Mouse (Mus musculus) limb, embryonic 11.5 days (tissue): ENCODE results near the gene Zfp142. TPM values are rescaled to one million over a fixed set of nuclear protein-coding genes. Genes with fewer than 3 reads are reported as not detected.

ENCODE experiments used
- ATAC-seq: fragments of 200-750 bp; cut with Nextera tagmentation; 2 replicates; pipeline ENCODE4 v1.8.0; 2017; ENCODE audit warnings: low read depth; ENCODE audit not compliant: insufficient number of reproducible peaks, low FRiP score, low TSS enrichment
- DNase-seq: peaks from one replicate; pipeline ENCODE4 v3.0.0-alpha.2; 2015; ENCODE audit warnings: low spot score
- H3K27ac ChIP-seq: fragments of 300-500 bp; sonication (generic); replicated peaks from 2 replicates; pipeline ENCODE4 v1.5.1; 2014; ENCODE audit warnings: low read depth, mild to moderate bottlenecking, low read length
- H3K27me3 ChIP-seq: fragments of 300-500 bp; sonication (generic); 2 replicates; pipeline ENCODE4 v1.6.1; 2014; ENCODE audit warnings: mild to moderate bottlenecking, low read length, mixed read lengths; ENCODE audit not compliant: control insufficient read depth, insufficient read depth
- H3K36me3 ChIP-seq: fragments of 300-500 bp; sonication (generic); 2 replicates; pipeline ENCODE4 v1.6.1; 2014; ENCODE audit warnings: mild to moderate bottlenecking, low read length, moderate library complexity, mixed read lengths; ENCODE audit not compliant: control insufficient read depth, insufficient read depth
- H3K4me1 ChIP-seq: fragments of 300-500 bp; sonication (generic); 2 replicates; pipeline ENCODE4 v1.6.1; 2014; ENCODE audit warnings: low read length, mixed read lengths; ENCODE audit not compliant: control insufficient read depth, insufficient read depth
- H3K4me2 ChIP-seq: fragments of 300-500 bp; sonication (generic); 2 replicates; pipeline ENCODE4 v1.6.1; 2014; ENCODE audit warnings: low read depth, mild to moderate bottlenecking, moderate library complexity; ENCODE audit not compliant: severe bottlenecking
- H3K4me3 ChIP-seq: fragments of 300-500 bp; sonication (generic); 2 replicates; pipeline ENCODE4 v1.5.1; 2014; ENCODE audit warnings: low read depth, low read length
- H3K9ac ChIP-seq: fragments of 300-500 bp; sonication (generic); 2 replicates; pipeline ENCODE4 v1.6.1; 2014; ENCODE audit warnings: mild to moderate bottlenecking, low read length
- H3K9me3 ChIP-seq: fragments of 300-500 bp; sonication (generic); 2 replicates; pipeline ENCODE4 v1.6.1; 2016; ENCODE audit warnings: low read length; ENCODE audit not compliant: control insufficient read depth
- WGBS: fragments of 180-500 bp; shearing (Covaris S2); extraction: QIAGEN DNeasy Blood & Tissue Kit; methylation state at CpG from one replicate; pipeline ENCODE4 v1.1.7; 2014; 5-methylcytosine and 5-hydroxymethylcytosine counted together
- polyA plus RNA-seq: library from polyadenylated mRNA; unstranded; fragments of >200 nt; fragmentation: Nextera tagmentation; extraction: Ambion mirVana; gene quantifications from 2 replicates; pipeline ENCODE4 v1.2.1, GENCODE M21; 2014

Gene Zfp142
- polyA plus RNA-seq, 1 experiment from 2014 or later: 10.2 TPM

- peaks cover 3% of the 10 kb centered on the region; the same call in 1 of the 2 replicates for H3K36me3 ChIP-seq
- H3K4me1 ChIP-seq: peaks cover 12% of the 10 kb centered on the region; the same call in 1 of the 2 replicates
- H3K4me2 ChIP-seq: peak overlapping the region; percentile 89
- ATAC-seq: no peak
- peak overlapping the region; percentile 85 for H3K9ac ChIP-seq
- DNase-seq: no peak
- H3K4me3 ChIP-seq: peak overlapping the region; percentile 84
- H3K27me3 ChIP-seq: no peaks in the 10 kb centered on the region
- no peaks in the 10 kb centered on the region for H3K9me3 ChIP-seq
- under 1% methylated on average over 24 of the region's 24 CpGs for WGBS
- H3K27ac ChIP-seq: peak overlapping the region; percentile 50; the same call in 1 of the 2 replicates
Observed at GRCm38 (mm10) chr1:74587233-74587772, 743 bp downstream of the Zfp142 start.

GRCm38 (mm10) chr1:74584616-74585398 lies 3.2 kb downstream of the Zfp142 start:
- Histone ChIP-seq H3K9ac (no peak overlapping the region), H3K36me3 (peaks cover 3% of the 10 kb centered on the region; the same call in 1 of the 2 replicates), H3K4me1 (peaks cover 12% of the 10 kb centered on the region; the same call in 1 of the 2 replicates), H3K27me3 (no peaks in the 10 kb centered on the region), H3K27ac (no peak overlapping the region), H3K4me3 (no peak overlapping the region), H3K4me2 (no peak overlapping the region), H3K9me3 (no peaks in the 10 kb centered on the region)
- 93% methylated on average over 3 of the region's 3 CpGs for WGBS
- ATAC-seq (no peak), DNase-seq (no peak)

- H3K27me3 ChIP-seq: no peaks in the 10 kb centered on the region
- H3K4me1 ChIP-seq: peaks cover 8% of the 10 kb centered on the region; the same call in 1 of the 2 replicates
- WGBS: 81% methylated on average over 3 of the region's 3 CpGs
- ATAC-seq: no peak
- H3K9me3 ChIP-seq: no peaks in the 10 kb centered on the region
- DNase-seq: no peak
- no peak overlapping the region for H3K27ac ChIP-seq
- no peak overlapping the region for H3K4me3 ChIP-seq
- H3K4me2 ChIP-seq: no peak overlapping the region
- no peak overlapping the region for H3K9ac ChIP-seq
- peaks cover 6% of the 10 kb centered on the region; the same call in 1 of the 2 replicates for H3K36me3 ChIP-seq
Observed at GRCm38 (mm10) chr1:74582621-74583020, 5.4 kb downstream of the Zfp142 start.

GRCm38 (mm10) chr1:74569739-74570719 lies 18.0 kb downstream of the Zfp142 start:
- 92% methylated on average over 29 of the region's 29 CpGs for WGBS
- H3K9ac ChIP-seq: no peak overlapping the region
- peaks cover 52% of the 10 kb centered on the region for H3K36me3 ChIP-seq

GRCm38 (mm10) chr1:74565834-74566233 lies 22.2 kb downstream of the Zfp142 start:
- no peak for DNase-seq
- ATAC-seq: no peak
- Histone ChIP-seq H3K9me3 (no peaks in the 10 kb centered on the region), H3K27me3 (no peaks in the 10 kb centered on the region), H3K9ac (no peak overlapping the region), H3K27ac (no peak overlapping the region), H3K4me3 (no peak overlapping the region), H3K36me3 (peaks cover 24% of the 10 kb centered on the region), H3K4me2 (no peak overlapping the region), H3K4me1 (no peaks in the 10 kb centered on the region)
- 98% methylated on average over 6 of the region's 6 CpGs for WGBS

More at GRCm38 (mm10) chr1:74569739-74570719, 18.0 kb downstream of the Zfp142 start:
- ATAC-seq (no peak), DNase-seq (no peak)
- Histone ChIP-seq H3K27me3 (no peaks in the 10 kb centered on the region), H3K9me3 (no peaks in the 10 kb centered on the region), H3K27ac (no peak overlapping the region), H3K4me3 (no peak overlapping the region), H3K4me2 (no peak overlapping the region), H3K4me1 (no peaks in the 10 kb centered on the region)

GRCm38 (mm10) chr1:74559061-74559460 lies 29.0 kb downstream of the Zfp142 start:
- no peak for DNase-seq
- WGBS: 90% methylated on average over 5 of the region's 5 CpGs
- H3K9ac ChIP-seq: no peak overlapping the region

GRCm38 (mm10) chr1:74544184-74544583 lies 43.9 kb downstream of the Zfp142 start, which contains the start of gene Usp37:
Gene Usp37, minus strand, starts transcription at chr1:74544284.
- DNase-seq (no peak), ATAC-seq (no peak)
- Histone ChIP-seq H3K9ac (no peak within 1 kb of the TSS), H3K27ac (no peak within 1 kb of the TSS), H3K4me2 (no peak within 1 kb of the TSS), H3K4me1 (no peaks in the 10 kb centered on the region), H3K27me3 (no peaks in the 10 kb centered on the region), H3K4me3 (no peak within 1 kb of the TSS), H3K9me3 (no peaks in the 10 kb centered on the region), H3K36me3 (no peaks in the 10 kb centered on the region)
- WGBS: 88% methylated on average over 4 of the region's 4 CpGs

More at GRCm38 (mm10) chr1:74559061-74559460, 29.0 kb downstream of the Zfp142 start:
- Histone ChIP-seq H3K27me3 (no peaks in the 10 kb centered on the region), H3K4me1 (no peaks in the 10 kb centered on the region), H3K4me3 (no peak overlapping the region), H3K36me3 (no peaks in the 10 kb centered on the region), H3K27ac (no peak overlapping the region), H3K9me3 (no peaks in the 10 kb centered on the region), H3K4me2 (no peak overlapping the region)
- no peak for ATAC-seq

- H3K36me3 ChIP-seq: no peaks in the 10 kb centered on the region
- ATAC-seq: no peak
- no peaks in the 10 kb centered on the region for H3K4me1 ChIP-seq
- H3K9ac ChIP-seq: no peak within 1 kb of the TSS
- H3K27ac ChIP-seq: no peak within 1 kb of the TSS
- H3K9me3 ChIP-seq: no peaks in the 10 kb centered on the region
- no peaks in the 10 kb centered on the region for H3K27me3 ChIP-seq
- DNase-seq: peak; percentile 32
- H3K4me3 ChIP-seq: no peak within 1 kb of the TSS
- H3K4me2 ChIP-seq: no peak within 1 kb of the TSS
- WGBS: 7% methylated on average over 6 of the region's 6 CpGs
Observed at GRCm38 (mm10) chr1:74542451-74542961, 45.5 kb downstream of the Zfp142 start, which contains the start of gene Plcd4. Gene Plcd4, plus strand, starts transcription at chr1:74542888.
